Mouse (Mus musculus): ENCODE data around the gene Tanc2.

The Tanc2 gene

DNA sequence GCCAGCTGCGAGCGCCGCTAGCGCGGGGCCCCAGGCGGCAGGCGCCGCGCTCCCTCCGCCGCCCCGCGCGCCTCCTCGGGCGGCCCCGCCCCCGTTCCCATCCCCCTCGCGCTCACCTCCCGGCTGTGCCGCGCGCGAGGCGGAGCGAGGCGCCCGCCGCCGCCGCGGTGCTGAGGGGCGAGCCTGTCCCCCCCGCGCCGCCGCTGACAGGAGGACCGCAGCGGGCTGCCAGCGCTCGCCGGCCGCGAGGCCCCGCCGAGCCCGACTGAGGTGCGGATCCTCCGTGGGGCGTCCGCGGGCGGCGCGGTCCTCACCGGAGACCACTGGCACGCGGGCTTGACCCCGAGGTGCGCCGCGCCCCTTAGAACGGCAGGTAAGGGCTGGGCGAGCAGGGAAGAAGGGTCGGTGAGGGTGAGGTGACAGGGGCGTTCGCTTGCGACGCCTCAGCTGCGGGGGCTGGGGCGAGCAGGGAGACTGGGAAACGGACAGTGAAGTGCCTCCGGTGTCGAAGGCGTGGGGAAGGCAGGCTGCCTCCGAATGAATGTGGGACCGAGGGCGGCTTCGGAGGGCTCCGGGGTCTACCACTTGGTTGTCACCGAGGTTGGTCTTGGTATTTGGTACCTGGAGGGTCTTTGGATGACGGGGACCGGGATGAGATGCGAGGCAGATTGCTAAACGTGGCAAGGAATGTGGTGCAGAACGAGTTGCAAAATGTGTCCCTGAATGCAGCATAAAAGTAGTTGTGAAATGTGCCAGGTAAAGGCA lies at the start of gene Tanc2:
Gene Tanc2 (plus strand): TSS at position 110 of the 765 bp plus-strand sequence.
- no peak for DNase-seq (ENCODE audit: low spot score)

DNA sequence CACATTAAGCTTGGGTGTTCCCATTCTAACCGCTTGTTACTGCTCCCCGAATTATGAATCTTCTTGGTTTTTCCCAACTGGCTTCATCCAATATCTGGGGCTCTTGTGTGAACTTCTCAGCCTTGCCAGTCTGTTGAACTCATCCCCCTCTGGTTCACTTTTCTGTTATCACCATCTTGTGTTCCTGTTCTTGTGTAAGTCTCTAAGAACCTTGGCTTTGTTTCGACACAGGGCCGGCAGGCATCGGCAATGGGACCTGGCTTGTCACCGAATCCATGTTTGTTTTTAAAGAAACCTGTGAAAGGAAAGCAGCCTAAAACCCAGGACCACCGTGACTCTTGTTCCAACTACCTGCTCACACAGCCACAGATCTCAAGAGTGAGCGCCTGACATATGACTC lies 49.0 kb upstream of the Tanc2 start:
- no peak for DNase-seq (ENCODE audit: low spot score)

DNA sequence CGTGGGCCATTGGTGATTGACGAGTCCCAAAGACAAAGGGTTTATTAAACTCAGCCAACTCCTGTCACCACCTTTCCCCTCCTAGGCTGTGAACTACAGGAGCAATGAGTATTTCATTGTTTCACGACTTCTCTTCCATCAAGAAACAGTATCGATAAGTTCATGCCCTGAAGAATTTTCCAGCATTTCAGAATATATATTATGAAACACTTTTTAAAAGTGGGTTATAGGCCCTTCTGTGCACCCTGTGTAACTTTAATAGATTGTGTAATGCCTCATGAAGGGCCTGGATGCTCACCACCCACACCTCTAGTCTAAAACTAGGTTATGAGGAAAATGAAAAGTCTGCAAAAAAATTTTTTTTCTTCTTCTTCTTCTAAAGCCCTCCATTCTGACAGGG lies 48.4 kb upstream of the Tanc2 start:
- DNase-seq (ENCODE audit: low spot score), result no peak

DNA sequence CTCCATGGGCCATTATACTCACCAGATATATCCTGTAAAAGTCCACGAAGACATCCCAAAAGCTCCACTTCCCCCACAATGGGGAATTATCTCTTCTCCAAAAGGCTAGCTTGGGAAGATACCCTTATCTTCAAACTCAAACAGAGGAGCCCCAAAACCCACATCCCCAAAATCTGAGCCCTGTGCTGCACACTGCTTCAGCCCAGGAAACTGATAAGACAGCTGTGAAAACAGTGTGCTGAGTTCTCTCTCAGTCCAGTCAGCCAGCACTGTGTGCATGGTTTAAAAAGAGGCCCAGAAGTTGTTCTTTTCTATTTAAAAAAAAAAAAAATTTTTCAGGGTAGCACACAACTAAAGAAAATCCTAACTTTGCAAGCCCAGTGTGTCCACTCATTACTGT lies 47.7 kb upstream of the Tanc2 start:
- no peak for DNase-seq (ENCODE audit: low spot score)

DNA sequence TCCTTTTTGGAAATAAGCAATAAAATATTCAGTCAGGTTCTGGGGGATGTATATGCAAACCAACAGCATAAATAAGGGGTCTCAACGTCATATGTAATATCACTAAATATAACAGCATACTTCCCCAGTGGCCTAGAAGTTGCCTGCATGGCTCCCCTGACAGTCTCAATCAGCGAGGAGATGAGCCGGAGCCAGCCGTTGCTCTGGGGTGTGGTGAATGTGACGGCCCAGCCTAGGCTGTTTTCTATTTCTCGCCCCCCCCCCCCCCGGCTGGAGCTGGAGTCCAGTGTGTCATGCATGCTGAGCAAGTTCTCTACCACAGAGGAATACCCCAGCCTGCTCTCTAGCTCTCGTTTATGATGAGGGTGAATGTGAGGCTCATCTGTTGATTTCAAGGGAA lies 44.0 kb upstream of the Tanc2 start:
- no peak for DNase-seq (ENCODE audit: low spot score)

DNA sequence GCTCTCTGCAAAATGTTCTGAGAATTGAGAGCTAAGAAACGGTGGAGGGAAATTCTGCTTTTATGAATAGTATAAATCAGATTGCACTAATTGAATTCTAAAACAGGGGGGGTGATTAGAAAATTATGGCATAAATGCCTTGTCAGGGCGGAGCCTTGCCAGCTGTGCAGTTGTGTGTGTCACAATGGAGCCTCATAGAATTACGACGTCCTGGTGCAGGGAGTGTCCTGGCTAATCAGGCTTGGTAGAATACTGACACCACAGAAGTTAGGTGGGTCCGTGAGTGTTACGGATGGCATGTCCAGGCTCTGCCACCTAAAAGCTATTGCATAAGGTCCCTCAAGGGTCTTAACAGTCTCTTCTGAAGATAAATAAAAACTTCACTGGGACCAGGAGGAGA lies 43.4 kb upstream of the Tanc2 start:
- no peak for DNase-seq (ENCODE audit: low spot score)

DNA sequence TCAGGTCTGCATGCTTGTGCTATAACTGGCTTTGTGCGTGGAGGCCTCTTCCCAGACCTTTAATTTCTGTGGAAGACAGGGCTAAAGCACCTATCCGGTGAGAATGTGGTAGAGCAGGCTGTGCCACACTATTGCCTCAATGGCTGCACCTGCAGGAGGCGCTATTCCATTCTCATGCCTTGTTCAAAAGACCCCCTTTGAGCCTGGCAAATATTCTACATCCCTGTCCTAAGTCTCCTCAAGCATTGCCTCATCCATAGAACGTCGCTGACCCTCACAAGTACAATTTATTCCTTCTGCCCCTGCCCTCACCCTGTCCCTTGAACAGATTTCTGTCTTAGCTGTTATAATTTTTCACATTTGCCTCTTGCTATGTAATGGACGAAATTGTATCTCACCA lies 41.4 kb upstream of the Tanc2 start:
- DNase-seq (ENCODE audit: low spot score), result no peak

DNA sequence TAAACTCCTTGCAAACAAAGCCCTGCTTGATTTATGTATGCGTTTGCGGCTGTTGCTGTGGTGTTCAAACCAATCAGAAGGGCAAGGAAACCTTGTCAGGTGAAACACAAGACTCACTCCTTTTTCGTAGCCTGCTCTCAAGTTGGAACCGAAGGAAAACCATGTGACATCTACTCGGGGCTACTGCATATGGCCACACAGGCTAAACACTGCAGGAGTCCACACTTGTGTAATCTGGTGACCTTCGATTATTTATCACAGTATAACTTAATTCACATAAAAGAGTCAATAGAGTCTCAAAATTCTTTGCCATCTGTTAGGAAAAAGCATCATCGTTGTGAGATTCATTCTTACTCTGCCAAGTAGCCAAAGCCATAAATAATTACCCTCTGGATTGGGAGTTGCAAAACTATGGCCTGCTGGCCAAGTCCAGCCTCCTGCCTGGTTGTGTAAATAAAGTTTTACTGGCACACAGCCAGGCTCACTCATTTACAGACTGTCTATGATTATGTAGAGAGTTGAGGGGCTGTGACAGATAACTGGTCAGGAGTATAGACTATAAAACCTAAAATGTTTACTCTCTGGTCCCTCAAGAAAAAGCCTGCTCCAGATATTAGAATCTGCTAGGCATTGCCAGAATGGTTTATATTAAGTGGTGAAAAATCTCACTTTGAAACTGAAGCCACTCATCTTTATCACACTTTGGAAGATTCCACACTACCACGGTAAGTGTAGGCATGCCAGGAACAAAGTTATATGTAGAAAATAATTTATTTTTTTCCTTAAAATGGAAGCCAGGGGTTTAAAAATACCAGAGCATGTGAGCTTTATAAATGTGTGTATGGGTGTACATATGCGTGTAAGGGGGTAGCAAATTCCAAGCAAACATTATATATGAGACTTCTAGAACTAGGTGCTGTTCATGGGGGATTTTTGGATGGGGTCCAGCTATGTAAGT lies 40.3 kb upstream of the Tanc2 start:
- no peak for DNase-seq (ENCODE audit: low spot score)

DNA sequence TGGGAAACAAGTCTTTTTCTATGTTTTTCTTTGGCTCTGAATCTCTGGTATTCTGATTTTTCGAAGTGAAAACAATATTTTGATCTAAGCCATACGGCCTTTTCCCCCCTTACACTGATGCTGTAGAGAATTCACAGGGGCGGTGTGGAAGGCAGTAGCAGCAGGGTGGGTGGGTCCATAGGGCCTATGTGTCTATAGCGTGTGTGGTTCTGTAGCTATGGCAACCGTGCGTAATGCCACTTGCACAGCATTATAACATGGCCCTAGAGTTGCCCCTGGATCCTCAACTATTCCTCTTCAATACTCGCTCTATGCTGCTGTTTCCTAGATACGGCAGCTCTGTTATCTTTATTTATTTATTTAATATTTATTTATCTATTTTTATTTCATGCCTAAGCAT lies 32.5 kb upstream of the Tanc2 start:
- no peak for DNase-seq (ENCODE audit: low spot score)

DNA sequence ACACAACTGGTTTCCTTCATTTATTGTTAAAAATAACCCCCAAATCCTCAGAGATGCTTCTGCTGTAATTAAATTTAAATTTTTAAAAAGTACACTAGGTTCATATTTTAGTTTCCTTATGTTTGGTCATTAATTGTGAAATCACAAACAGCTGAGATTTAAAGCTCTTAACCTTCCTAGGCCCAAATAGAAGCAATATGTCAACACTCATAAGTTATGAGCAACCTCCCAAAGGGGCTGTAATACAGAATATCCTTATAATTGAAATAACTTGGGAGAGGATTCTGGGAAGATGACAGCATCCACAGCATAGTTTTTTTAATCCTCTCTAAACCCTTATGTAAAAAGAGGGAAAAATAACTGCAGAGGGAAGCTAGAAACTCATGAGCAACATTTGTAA lies 31.7 kb upstream of the Tanc2 start:
- no peak for DNase-seq (ENCODE audit: low spot score)

DNA sequence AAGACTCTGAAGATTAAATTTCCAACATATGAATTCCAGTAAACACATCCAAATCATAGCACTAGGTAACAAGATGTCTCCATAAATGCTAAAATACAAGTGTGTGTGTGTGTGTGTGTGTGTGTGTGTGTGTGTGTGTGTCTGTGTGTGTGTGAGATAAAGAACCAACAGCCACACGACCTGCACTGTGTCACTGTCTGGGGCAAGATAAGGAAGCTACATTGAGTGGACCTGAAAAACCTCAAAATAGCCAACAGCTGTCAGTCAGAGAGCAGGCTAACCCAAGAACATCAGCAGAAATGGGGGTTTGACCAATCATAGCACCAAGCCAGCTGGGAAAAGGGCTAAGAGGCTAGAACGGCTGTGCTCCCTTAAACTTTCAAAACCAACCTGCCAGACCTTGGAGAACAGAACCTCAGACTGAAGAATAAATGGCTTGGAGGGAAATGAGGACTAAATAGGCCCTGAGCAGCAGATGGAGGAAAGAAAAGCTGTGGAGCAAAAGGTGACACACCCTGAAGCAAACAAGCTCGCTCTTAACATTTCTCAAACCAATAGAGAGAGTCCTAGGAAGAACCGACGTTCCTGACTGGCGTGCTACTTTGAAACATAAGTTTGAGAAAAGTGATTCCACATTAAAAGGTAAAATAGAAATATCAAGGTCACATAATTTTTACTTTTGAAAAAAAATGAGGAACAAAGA lies 30.8 kb upstream of the Tanc2 start:
- DNase-seq (ENCODE audit: low spot score), result no peak

DNA sequence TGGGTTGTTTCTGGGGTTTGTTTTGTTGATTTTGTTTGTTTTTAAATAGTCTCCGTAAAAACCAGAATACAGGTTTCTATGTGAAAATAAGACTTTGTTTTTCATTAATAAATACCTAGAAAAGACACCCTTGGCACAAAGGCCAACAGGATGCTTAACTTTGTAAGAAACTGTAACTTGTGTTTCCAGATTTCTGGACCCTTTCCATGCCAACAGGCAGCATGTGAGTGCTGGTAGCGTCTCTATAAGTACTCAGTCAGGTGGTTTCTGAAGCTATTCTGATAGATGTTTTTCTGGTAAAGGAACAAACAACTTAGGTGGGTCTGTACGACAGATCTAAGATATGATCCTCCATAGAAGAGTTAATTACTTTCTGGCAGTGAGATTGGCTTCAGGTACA lies 26.2 kb upstream of the Tanc2 start:
- DNase-seq (ENCODE audit: low spot score), result no peak

DNA sequence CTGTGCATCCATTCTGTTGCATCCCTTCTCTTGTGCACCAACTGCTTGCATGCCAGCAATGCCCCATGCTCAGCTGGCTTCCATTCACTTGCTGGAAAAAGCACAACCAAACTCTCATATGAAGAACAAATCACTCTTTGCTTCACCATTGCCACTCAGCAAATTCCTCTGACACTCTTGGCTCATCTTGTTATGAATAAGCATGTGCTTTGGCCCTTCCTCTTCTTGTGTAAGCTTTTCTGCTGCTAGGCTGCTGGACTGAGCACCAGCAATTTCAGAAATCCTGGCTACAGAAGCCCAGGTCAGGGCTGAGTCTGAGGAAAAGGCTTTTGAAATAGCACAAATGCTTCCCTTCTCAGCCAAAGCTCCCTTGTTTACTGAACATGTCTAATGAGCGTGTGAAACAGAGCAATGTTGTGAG lies 22.6 kb upstream of the Tanc2 start:
- no peak for DNase-seq (ENCODE audit: low spot score)

DNA sequence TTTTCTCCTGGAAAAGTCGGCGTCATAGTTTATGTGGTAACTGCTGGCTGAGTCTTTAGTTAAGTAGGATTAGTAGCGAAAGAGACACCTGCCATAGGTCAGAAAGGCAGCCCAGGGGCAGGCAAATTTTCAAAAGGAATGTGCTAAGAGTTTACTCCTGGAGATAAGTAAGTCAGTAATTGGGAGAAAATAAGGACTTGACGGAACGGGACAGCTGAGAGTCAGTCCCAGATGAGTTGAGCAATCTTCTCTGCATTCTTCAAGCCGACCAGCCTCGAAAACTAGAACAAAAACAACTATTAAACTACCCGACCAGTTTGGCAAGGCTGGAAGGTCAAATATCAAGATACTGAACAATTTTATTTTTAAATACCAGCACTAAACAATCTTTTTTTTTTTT lies 17.8 kb upstream of the Tanc2 start:
- no peak for DNase-seq (ENCODE audit: low spot score)

DNA sequence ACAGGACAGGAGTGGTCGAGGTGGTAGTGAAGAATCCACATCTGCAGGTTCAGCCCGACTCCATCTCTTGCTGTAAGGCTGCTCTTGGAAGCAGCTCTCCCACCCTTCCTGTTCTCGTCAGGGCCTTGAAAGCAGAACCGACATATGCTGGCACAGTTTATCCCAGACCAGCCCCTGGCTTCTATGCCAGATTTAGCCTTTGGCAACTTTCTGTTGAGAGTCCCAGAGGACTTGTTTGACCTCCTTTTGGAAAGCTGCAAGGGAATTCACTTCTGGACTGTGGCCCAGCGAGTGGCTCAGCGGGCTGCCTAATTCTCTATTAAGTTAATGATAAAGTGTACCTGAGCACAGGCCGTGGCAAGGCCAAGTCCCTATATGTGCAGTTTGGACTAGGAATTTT lies 15.5 kb upstream of the Tanc2 start:
- DNase-seq (ENCODE audit: low spot score), result peak; percentile 30

DNA sequence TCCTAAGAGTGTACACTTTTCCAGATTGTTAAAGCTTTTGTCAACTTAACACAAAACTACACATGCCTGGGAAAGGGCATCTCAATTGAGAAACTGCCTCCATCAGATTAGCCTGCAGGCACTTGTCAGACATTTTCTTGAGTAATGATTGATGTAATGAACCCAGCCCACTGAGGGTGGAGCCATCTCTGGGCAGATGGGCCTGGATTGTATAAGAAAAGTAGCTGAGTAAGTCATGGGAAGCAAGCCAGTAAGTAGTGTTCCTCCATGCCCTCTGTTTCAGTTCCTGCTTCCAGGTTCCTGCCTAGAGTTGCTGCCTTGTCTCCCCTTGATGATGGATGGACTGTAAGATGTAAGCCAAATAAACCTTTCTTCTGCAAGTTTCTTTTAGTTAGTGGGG lies 12.6 kb upstream of the Tanc2 start:
- DNase-seq (ENCODE audit: low spot score), result no peak

DNA sequence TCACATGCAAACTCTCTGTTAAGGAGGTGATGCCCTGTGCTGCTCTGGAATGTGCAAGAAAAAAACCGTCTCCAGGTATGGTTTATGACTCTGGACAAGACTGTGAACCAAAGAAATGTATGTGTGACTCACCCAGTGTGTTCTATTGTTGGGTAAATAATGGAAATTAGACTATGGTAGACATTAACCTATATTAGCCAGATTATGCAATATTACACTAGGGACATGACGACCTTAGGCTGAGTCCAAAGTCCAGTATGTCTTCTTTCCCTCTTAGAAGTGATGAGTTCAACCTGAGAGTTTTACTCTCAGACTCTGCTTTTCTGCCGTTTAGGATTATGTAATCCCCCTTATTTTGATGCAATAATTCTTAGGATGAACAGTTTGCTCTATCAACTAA lies 7.8 kb upstream of the Tanc2 start:
- no peak for DNase-seq (ENCODE audit: low spot score)

DNA sequence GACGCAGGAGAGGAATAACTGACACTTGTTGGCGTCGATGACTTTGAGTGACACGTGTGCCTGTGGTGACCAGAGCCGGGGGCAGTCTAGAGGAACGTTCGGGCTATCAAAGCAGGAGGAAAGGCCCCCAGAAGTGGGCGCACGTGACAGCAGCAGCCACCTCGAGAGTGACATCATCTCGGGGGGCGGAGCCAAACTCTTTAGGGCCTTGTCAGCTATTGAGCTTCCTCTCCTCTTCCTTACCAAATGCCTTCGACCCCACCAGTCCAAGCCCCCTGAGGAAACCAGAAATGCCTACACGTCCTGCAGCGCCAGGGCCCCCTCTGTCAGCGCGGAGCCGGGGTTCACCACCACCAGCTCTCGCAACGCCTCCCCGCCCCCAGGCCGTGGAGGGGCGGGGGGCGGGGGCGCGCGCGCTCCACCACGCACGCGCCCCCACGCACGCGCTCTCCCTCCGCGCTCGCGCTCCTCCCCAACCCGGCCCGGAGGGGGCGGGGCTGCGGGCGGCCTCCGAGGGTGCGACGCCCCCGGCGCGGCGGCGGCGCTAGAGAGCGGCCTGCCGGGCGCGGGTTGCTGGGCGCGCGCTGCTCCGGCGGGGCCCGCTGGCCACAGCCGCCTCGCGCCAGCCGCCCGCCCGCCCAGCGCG lies 432 bp upstream of the Tanc2 start:
- DNase-seq (ENCODE audit: low spot score), result peak; percentile 79

DNA sequence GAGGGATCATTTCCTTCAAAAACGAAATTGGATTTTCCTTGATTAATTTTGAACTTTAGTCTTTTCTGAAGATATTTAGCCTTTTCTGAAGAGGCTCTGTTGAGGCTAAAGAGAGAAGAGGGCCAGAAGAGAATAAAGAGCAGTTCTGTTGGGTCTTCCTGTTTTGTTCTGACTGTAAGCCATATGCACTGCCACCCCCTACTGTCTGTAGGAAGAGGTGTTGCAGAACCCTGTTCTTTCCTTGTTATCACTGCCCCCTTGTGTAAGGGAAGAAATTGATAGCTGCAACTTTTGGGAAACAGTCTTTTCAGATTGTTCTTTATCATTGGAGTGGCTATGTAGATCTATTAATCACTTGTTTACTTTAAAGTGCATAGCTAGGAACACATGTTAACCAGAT lies 2.1 kb downstream of the Tanc2 start:
- DNase-seq (ENCODE audit: low spot score), result peak; percentile 31

DNA sequence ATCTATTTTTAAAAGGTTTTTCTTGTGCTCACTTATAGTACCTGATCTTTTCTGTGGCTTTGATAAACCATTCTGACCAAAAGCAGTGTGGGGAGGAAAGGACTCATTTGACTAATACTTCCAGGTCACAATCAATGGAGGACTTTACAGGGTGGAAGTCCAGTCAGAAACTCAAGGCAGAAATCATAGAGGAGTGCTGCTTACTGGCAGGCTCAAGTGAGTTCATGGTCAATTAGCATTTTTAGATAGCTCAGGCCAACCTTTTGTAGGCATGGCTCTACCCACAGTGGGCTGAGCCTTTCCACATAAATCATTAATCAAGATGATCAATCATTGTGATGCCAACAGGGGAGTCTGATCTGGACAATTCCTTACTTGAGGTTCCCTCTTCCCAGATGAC lies 12.4 kb downstream of the Tanc2 start:
- no peak for DNase-seq (ENCODE audit: low spot score)

DNA sequence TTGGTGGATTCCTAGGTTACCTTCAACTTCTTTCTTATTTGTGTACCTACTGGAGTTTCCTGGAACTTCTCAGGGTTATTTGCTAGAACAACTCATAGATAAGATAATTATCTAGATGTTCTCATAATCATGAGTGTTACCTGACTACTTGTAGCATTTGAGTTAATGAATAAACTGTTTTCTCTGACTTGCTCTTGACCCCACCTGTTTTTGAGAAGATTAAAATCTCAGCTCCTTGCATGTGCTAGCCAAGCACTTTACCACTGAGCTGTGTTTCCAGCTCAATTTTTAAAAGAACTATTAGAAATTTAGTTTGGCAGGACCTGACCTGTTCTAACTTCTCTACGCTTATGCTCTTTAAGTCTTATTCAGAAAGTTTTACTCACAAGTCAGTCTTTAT lies 36.4 kb downstream of the Tanc2 start:
- no peak for DNase-seq (ENCODE audit: low spot score)

DNA sequence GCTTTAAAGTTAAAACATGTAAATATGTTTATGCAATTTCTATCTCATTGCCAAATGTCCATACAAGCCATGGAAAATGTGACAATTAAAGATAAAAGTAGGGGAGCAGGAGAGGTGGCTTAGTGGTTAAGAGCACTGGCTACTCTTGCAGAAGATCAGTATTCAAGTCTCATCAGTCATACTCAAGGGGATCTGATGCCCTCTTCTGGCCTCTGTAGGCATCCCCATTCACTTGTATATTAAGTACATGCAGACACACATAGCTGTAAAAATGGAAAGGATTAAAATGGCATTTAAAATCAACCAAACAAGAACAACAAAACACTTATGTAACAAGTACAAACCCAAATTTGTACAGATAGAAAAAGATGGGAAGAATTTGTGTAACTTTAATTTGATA lies 54.2 kb downstream of the Tanc2 start:
- DNase-seq (ENCODE audit: low spot score), result no peak

All from ovary, postnatal 14 days (tissue).